Mouse (Mus musculus) thymus, adult 2 months (tissue): ENCODE data around the gene Gng8.

ENCODE experiments used
- CTCF ChIP-seq: fragments of 200-500 bp; IDR thresholded peaks from 2 replicates; pipeline ENCODE4 v1.5.1; 2012; ENCODE audit warnings: mild to moderate bottlenecking, control low read depth, low read length, moderate library complexity, borderline replicate concordance; ENCODE audit not compliant: control insufficient read depth, poor library complexity, insufficient read depth; ENCODE audit errors: extremely low read depth
- POLR2A ChIP-seq: fragments of 200-500 bp; IDR thresholded peaks from 2 replicates; pipeline ENCODE4 v1.6.1; 2012; ENCODE audit warnings: mild to moderate bottlenecking, low read length, control low read depth, moderate library complexity; ENCODE audit not compliant: control insufficient read depth, poor library complexity, insufficient read depth; ENCODE audit errors: extremely low read depth

- peak; percentile 68; the same call in 1 of the 2 replicates for TF ChIP-seq CTCF
- no peak for TF ChIP-seq POLR2A
Observed at GRCm38 (mm10) chr7:16848579-16848978, 43.0 kb upstream of the Gng8 start.
